Mouse (Mus musculus) right cerebral cortex, postnatal 25 days (tissue): ENCODE results near the gene Igfbp6.
"Not testable (repeated sequence)": the region's sequence is repeated elsewhere in the genome, so short reads cannot be mapped to it uniquely, and the experiment has no call there.

Source experiments
- DNase-seq: peaks from one replicate; pipeline ENCODE4 v3.0.0; 2022

Igfbp6 gene

DNA sequence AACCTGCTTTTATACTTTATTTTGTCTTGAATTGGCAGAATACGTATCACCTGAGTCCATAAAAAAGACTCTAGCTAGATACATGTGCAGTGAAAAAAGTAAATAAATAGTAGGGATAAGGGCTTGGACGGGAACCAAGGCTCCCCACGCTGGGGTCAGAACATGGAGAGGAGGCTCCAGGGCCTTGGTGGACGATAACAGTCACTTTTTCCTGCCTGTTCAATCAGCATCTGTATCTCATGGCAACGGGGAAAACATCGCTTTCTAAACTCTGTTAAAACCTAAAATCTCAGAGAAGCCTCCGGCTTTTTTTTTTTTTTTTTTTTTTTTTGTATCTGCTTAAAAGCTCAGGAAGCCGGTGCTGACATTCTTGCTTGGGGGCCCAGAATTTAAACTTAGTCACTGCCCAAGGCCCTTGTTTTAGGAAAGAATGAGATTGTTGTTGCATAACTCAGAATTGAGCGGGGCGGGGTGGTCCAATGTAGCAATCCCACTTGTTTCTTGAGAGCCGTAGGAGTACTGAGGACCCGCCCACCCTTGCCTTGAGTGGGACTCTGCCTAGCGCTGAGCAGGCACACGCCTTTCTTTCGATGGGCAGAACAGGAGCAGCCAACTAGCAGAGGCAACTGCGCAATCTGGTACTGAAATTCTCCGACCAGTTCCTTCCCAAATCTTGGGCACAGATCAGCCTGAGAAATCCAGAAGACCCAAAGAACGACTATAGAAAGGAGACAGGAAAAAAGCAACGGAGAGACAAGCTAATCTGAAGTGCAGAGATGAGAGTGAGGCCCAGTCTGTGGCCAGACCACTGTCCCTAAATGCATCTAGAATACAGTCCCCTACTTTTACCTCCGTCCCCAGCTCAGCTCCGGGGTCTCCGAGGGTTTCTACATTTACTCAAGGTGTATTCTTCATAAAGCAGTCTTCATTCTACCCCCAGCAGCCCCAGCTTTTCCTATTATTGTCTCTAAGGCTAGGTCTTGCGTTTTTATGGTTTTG is 949 bp upstream of the Igfbp6 start:
- peak; percentile 49 for DNase-seq

DNA sequence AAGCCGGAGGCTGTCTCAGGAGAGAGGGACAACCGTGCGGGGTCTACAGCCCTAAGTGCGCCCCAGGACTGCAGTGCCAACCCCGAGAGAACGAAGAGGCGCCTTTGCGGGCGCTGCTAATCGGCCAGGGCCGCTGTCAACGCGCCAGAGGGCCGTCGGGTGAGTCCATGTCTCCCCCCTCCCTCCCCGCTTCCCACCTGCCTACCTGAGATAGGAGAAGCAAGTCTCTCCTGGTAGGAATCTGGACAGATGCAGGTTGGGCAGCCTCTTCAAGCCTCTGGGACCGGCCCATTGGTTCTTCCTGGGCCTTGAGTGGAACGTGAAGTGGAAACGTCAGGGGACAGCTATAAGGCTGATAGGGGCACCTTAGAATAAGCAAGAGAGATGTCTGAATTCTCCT is 564 bp downstream of the Igfbp6 start:
- DNase-seq: no peak

DNA sequence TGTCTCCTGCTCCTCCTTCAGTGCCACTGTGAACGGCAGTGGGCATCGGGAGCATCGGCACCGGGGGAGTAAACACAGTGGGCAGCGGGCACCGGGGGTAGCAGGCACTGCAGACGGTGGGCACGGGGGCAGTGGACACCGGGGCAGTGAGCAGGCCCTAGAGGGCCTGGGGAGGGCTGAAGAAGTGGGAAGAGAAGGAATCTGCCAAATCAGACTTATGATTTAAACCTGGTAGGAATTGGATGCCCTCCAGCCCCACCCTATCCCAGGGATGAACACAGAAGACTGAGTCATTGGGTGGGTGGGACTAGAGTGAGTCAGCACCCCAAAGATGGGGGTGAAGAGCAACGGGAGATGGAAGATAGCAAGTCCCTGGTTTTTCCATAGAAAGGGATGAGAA is 1.2 kb downstream of the Igfbp6 start:
- peak; percentile 58 for DNase-seq

DNA sequence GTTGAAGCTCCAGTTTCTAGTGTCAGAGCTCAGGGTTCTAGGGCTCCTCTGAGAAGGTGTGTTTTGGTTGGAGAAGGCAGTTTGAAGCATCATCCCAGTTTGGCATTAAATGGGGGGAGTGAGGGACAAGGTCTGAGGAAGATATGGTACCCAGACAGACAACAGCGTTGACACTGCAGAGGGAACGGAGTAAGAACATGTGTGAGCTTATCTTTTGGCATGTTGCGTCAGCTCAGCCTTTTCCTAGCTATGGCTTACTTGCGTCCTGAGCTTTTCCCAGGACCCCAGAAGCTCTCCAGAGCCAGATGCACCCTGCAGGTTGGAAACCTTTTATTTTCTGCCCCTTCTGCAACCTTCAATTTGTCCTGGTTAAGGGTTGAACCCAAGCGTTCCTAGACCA is 1.9 kb downstream of the Igfbp6 start:
- no peak for DNase-seq

DNA sequence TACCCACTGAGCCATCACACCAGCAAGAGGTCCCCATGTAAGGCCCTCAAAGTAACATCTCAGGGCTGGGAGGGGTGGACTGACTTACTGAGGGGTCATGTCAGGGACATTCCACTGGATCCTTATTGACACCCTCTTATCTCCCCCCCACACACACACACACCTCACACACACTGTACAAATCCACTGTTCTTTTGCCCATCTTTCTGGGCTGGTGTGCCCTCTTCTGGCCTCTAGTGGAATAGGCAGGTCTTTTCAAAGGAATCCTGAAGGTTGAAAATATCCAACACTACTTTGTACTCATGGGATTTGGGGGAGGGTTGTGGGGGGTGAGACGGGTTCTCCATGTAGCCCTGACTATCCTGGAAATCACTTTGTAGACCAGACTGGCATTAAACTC is 2.7 kb downstream of the Igfbp6 start:
- no peak for DNase-seq

DNA sequence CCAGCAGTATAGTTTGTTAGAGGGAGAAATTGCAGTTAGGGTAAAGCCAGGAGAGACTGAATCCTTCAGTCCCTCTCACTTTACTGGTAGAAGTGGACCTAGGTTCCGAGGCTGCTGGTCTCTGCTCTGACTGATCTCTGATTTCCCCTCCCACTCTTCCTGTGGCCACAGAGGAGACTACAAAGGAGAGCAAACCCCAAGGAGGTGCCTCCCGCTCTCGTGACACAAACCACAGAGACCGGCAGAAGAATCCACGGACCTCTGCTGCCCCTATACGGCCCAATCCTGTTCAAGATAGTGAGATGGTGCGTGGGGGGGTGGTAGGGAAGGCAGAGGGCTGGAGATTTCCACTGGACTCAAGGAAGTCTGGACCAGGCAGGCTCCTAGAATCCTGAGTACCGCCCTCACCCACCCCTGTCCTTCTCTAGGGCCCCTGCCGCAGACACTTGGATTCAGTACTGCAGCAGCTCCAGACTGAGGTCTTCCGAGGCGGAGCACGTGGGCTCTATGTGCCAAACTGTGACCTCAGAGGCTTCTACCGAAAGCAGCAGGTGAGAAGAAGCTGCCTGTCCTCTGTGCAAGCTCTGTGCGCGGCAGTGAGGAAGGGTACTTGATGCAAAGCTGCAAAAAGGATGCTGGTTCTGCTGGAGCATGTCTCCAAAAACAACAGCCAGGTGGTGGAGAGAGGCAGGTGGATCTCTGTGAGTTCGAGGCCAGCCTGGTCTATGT is 3.7 kb downstream of the Igfbp6 start:
- DNase-seq: no peak

DNA sequence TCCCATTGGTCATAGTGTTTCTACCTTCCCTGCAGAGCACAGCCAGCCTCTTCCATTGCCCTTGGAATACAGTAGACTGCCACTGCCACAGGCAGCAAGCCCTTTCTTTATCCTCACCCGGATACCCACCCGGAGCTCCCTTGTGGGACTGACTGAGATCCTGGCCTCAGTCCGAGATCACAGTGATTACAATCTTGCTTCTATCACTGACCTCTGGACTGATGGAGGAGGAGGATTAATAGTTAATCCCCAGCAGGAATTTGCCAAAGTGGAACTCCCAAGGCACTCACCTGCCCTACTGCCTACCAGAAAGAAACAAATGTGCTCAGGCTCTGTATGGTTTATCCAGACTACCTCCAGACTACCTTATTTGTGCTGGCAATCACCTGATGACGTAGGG is 5.4 kb downstream of the Igfbp6 start:
- no peak for DNase-seq

DNA sequence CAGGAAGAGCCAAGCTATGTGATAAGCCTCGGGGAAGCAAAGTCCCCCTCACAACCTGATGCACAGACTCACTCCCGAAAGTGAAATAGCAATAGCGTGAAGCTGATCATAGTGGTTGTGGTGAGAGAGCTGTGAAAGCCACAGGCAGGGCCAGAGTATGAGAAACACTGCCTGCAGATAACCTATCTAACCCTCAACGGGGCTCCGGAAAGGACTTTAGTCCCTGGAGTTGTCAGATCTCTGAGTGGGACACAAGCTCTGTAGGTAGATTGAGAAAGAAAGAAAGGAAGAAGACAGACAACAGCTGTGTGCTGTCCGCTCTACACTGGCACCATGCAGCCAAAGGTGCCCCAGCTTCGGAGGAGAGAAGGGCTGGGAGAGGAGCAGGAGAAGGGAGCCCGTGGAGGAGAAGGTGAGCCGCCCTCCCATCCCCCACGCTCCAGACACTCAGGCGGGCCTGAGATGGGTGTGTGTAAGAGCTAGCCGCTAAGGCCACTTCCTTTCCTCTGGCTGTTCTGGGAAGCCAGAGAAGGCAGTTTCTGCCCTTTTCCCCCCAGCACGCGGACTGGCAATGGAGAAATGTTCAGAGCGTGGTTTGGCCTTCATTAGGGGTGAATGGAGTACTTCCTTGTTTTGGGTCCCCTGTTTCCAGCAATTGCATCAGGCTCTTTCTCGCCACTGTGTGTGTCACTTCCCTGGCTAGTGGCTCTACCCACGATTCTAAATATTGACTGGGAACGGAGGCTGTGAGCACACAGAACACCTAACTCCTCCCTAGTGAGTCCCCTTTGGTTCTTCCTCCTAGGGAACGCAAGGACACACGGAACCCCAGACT is 6.4 kb downstream of the Igfbp6 start, which contains the start of gene Soat2:
Gene Soat2 (plus strand): TSS at position 226 of the 835 bp plus-strand sequence.
- no peak for DNase-seq

DNA sequence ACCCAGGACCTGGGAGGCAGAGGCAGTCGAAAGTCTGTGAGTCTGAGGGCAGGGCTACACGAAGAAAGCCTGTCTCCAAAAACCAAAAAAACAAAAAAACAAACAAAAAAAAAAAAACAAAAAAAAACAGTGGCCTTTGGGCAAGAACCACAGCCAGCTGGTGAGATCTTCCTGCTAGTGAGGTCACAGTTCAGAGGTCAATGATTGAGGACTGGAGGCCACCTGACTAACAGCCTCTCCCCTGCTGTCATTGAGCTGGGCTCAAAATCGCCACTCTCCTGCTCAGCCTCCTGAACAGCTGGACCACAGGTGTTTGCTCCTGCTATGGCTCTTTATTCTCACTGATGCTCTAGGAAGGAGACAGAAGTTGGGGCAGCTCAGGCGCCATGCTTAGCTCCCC is 8.5 kb downstream of the Igfbp6 start:
- no peak for DNase-seq

DNA sequence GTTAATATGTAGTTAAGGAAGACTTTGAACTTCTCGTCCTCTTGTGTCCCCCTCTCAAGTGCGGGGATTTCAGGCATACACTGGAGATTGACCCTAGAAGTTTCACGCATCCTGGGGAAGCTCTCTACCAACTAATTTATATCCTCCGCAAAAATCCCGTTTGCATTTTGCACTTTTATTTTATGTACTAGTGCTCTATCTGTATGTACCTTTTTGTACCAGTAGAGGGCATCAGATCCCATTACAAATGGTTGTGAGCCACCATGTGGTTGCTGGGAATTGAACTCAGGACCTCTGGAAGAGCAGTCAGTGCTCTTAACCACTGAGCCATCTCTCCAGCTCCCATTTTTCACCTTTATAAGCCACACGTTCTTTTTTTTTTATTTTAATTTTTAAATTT is 10.8 kb downstream of the Igfbp6 start:
- not testable (repeated sequence) for DNase-seq

DNA sequence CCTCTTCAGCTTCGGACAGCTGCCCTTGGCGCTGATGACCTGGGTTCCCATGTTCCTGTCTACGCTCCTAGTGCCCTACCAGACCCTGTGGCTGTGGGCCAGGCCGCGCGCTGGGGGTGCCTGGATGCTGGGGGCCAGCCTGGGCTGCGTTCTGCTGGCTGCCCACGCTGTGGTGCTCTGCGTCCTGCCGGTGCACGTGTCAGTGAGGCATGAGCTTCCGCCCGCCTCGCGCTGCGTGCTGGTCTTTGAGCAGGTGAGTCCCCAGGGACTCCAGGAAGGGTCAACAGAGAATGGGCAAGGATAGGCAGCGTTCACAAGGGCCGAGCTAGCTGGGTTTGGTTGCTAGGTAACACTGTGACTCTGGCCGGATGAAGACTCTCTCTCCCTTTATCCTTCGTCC is 12.7 kb downstream of the Igfbp6 start:
- no peak for DNase-seq

DNA sequence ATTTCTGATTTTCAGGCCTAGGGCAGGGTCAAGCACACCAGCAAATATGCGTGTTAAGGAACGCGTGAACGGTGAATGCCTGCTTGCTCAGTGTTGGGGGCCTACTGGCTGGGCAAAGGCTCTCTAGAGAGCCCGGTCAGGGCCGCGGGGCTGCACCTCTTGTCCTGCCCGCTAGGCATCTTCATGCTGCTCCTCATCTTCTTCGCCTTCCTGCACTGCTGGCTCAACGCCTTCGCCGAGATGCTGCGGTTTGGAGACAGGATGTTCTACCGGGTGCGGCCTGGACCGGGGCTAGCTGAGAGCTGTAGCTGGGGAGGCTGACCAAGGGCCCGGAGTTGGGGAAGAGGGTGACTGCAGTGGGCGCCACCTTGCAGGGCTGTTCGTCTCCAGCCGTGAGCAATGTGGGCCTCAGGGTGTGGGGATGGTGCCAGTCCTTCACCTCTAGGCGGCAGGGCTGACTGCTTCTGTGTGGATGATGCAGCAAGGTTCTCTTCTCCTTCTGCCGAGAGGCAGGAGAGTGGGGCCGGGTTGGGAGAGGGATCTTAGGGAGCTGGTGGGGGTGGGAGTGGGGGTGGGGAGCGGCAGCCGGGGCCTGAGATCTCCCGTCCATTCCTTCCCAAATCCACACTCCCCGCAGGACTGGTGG is 16.4 kb downstream of the Igfbp6 start:
- DNase-seq: no peak

DNA sequence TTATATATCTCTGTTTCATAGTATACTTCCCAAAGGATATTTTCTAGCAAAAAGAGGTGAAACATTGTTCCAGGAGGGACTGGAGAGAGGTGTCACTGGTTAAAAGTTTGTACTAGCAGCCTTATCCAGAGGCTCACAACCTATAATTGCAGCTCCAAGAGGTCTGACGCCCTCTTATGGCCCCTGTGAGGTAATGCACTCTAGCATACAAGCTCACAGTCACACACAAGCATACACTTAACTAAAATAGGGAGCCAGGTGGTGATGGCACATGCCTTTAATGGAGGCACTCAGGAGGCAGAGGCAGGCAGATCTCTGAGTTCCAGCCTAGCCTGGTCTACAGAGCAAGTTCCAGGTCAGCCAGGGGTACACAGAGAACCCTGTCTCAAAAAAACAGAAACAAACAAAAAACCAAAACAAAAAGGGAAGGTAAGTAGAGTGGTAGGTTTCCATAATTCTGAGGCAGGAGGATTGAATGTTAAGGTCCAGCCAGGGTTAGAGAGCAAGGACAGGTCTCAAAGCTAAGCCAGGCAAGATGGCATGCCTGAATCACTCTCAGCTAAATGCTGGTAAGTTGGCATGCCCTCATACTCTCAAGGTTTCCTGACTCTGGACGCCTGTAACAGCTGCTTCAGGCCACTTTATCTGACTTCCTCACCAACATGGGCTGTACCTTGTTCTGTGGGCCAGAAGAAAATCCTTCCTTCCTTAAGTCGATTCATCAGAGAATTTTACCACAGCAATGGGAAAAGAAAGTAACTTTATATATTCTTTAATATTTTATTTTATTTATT is 19.9 kb downstream of the Igfbp6 start:
- DNase-seq: no peak

DNA sequence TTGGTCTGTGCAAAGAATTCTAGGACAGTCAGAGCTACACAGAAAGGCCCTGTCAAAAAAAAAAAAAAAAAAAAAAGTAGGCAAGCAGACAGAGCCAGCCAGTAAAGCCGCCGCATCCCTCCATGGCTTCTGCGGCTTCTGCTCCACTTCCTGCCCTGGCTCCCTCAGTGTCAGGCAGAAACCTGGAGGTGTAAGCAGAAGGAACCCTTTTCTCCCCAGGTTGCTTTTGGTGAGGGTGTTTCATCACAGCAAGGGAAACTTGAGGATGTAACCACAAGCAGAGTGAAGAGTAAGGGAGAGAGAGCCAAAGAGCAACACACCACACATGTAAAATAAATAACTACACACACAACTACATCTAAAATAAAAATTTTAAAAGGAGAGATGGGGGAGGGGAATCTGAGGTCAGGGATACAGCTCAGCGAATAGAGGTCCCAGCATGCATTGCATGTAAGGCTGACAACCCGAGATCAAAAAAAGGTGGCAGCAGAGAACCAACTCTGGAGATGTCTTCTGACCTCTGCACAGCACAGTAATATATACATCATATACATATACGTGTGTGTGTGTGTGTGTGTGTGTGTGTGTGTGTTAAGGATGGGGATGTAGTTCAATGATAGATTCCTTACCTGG is 21.4 kb downstream of the Igfbp6 start:
- no peak for DNase-seq

DNA sequence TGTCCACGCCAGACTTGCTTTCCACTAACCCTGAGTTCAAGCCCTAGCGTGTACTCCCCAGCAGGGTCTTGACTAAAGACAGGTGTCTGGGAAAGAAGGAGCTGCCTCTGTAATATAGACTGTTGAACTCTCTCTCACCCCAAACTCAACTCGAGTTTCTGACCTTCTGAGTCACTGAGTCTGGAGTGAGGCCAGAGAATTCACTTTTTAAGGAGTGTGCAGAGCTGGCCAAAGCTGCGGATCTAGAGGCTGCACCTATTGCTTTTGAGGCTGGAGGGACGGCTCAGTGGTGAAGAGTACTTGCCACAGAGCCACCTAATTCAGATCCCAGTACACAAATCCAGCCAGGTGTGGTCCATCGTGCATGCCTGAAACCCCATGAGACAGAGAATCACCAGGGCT is 23.5 kb downstream of the Igfbp6 start:
- no peak for DNase-seq

DNA sequence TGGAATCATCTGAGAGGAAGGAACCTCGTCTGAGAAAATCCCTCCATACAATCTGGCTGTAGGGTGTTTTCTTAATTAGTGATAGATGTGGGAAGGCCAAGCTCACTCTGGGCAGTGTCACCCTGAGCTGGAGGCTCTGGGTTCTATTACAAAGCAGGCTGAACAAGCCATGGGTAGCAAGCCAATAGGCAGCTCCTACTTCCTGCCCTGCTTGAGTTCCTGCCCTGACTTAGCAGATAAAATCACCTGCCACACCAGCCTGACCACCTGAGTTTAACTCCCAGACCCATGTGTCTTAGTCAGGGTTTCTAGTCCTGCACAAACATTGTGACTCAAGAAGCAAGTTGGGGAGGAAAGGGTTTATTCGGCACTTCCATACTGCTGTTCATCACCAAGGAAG is 24.9 kb downstream of the Igfbp6 start:
- DNase-seq: no peak

DNA sequence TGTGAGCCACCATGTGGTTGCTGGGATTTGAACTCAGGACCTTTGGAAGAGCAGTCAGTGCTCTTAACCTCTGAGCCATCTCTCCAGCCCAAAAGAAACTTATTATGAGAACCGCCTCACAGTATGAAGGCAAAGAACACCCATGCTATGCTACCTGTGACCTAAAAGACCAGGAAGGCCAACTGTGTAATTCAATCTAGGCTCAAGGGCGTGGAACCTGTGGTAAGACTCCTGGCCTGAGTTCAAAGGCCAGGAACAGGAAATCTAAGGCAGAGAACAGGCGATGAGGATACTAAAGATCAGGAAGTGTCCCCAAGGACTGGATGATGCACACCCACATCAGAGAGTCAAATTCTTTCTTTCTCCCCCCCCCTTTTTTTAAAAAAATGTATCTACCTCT is 29.4 kb downstream of the Igfbp6 start:
- no peak for DNase-seq

DNA sequence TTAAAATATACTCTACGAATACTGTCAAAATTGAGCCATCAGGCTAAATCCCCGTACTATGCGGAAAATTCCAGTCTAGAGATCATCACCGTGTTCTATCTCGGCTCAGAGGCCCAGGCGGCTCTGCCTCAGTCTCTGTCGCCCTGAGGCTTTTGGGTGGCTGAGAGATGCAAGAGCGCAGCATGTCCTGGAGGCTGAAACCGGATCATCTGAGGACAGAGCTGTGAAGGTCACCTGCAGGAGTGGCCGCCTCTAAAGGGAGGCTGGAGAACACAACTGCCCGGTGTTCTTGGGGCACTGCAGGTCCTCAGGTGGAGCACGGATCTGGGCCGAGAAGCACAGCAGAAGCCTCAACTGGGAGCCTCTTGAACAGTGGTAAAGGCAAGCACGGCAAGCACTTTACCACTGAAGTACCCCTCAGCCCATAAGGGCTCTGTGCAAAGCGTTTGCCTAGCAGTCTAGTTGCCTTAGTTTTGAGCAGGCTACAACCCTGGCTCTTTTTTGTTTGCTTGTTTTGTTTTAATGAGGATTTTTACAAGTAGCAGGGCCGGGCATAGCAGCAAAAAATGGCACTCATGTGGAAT is 31.7 kb downstream of the Igfbp6 start:
- no peak for DNase-seq

DNA sequence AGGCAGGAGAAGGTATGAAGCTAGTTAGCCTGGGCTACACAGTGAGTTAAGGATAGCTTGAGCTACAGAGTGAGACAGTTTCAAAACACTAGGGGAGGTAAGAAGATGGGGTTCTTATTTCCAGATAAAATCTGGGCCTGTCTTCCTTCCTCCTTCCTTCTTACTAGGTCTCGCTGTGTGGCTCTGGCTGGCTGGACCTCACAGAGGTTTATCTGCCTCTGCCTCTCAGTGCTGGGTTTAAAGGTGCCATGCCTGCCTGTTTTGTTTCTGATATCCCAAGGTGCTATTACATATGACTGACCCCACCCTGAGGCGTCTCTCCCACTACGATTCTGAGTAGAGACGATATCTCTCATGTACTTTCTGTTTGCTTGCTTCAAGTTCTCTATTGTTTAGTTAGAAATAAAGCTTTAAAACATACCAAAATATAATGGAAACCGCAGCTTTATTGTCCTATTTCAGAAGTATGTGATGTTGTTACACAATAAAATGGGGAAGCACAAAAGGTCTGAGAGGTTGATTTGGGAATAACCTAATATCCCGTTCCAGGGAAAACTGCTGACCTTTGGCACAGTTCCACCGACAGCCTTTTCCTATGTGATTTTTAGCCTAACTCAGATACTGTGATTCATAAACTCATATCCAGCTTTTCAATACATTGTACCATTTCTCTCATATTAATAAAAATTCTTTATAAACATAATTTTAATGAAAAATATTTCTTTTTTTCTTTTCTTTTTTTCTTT is 32.6 kb downstream of the Igfbp6 start:
- no peak for DNase-seq

DNA sequence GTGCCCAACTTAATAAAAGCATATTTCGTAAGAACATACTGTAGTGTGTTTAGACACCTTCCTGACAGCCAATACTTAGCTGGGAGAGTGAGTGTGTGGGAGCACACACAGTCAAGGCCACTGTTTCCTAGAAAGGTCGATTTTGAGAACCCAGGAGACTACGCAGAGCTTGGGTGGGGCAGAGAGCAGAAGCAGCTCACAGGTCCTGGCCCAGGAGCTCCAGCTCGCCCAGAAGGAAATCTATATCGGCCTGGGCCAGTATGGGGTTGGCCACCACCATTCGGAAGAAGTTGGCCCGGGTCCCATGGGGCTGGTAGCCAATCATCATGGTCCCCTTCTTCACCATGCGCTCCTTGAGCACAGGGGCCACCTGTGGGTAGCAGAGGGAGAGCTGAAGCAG is 33.3 kb downstream of the Igfbp6 start:
- no peak for DNase-seq
